Mouse (Mus musculus) hindbrain, embryonic 14.5 days (tissue): Measurements from ENCODE around the gene Slc25a22. TPM values are rescaled to one million over a fixed set of nuclear protein-coding genes. Genes with fewer than 3 reads are reported as not detected.

Experiments
- ATAC-seq: fragments of 200-750 bp; cut with Nextera tagmentation; 2 replicates; pipeline ENCODE4 v1.8.0; 2017; ENCODE audit warnings: moderate number of reproducible peaks, mild to moderate bottlenecking, moderate TSS enrichment, moderate library complexity; ENCODE audit not compliant: low FRiP score
- DNase-seq: peaks from one replicate; pipeline ENCODE4 v3.0.0-alpha.2; 2015; ENCODE audit warnings: low spot score
- H3K27ac ChIP-seq: fragments of 300-500 bp; sonication (generic); 2 replicates; pipeline ENCODE4 v1.5.1; 2014; ENCODE audit warnings: mild to moderate bottlenecking, moderate library complexity
- H3K27me3 ChIP-seq: fragments of 300-500 bp; sonication (generic); 2 replicates; pipeline ENCODE4 v1.6.1; 2014; ENCODE audit warnings: mild to moderate bottlenecking, low read length, mixed read lengths; ENCODE audit not compliant: control insufficient read depth, insufficient read depth
- H3K36me3 ChIP-seq: fragments of 300-500 bp; sonication (generic); replicated peaks from 2 replicates; pipeline ENCODE4 v1.6.1; 2014; ENCODE audit not compliant: control insufficient read depth, insufficient read depth
- H3K4me1 ChIP-seq: fragments of 300-500 bp; sonication (generic); replicated peaks from 2 replicates; pipeline ENCODE4 v1.6.1; 2014; ENCODE audit warnings: antibody characterized with exemption, low read length, mixed read lengths; ENCODE audit not compliant: control insufficient read depth, insufficient read depth
- H3K4me2 ChIP-seq: fragments of 300-500 bp; sonication (generic); replicated peaks from 2 replicates; pipeline ENCODE4 v1.6.1; 2014; ENCODE audit warnings: mild to moderate bottlenecking, moderate library complexity
- H3K4me3 ChIP-seq: fragments of 300-500 bp; sonication (generic); replicated peaks from 2 replicates; pipeline ENCODE4 v1.5.1; 2014; ENCODE audit warnings: mild to moderate bottlenecking, low read length
- H3K9ac ChIP-seq: fragments of 300-500 bp; sonication (generic); 2 replicates; pipeline ENCODE4 v1.6.1; 2014
- H3K9me3 ChIP-seq: fragments of 300-500 bp; sonication (generic); 2 replicates; pipeline ENCODE4 v1.6.1; 2016; ENCODE audit warnings: low read length; ENCODE audit not compliant: control insufficient read depth
- WGBS: fragments of 180-500 bp; shearing (Covaris S2); extraction: QIAGEN DNeasy Blood & Tissue Kit; methylation state at CpG from one replicate; pipeline ENCODE4 v1.1.7; 2014; 5-methylcytosine and 5-hydroxymethylcytosine counted together
- polyA plus RNA-seq: library from polyadenylated mRNA; unstranded; fragments of >200 nt; fragmentation: Nextera tagmentation; extraction: Ambion mirVana; gene quantifications from 2 replicates; pipeline ENCODE4 v1.2.1, GENCODE M21; 2014

The Slc25a22 gene
- polyA plus RNA-seq, 1 experiment from 2014 or later = 73.0 TPM

DNA sequence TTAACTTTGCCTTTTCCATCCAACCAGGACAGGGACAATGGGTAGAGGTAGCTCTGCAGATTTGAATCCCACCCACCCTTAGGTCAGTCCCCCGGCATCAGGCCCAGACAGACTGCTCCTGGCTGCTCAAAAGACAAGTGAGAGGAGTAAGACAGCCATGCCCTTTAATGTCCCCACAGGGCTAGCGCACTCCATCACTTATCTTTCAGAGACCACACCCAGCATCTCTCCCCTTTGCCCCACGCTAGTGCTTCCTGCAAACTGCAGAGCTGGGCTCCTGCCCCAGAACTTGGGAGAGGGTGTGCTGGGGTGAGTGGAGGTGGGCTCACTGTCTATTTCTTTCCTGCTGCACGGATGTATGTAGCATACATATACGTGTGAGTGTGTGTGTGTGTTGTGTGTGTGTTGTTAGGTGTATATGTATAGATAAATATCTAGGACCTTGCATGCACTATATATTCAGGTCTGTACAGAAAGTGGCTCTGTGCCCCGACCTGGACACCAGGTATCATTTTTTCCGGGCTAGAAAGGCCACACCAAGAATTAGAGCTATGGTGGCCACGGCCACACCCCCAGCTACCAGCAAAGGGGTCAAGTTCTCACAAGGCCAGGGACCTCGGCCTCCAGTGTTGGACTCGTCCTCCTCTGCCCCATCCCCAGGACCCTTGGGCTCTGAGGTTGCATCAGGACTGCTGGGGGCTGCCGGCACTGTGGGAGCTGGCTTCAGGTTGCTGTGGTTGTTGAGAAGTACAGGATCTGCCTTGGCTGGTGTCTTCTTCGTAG lies 10.6 kb downstream of the Slc25a22 start:
- no peak overlapping the region for H3K27ac ChIP-seq
- no peak overlapping the region for H3K4me3 ChIP-seq
- no peaks in the 10 kb centered on the region for H3K9me3 ChIP-seq
- no peak overlapping the region for H3K4me2 ChIP-seq
- H3K4me1 ChIP-seq = peaks cover 11% of the 10 kb centered on the region
- no peak for ATAC-seq
- peaks cover 34% of the 10 kb centered on the region for H3K36me3 ChIP-seq
- 87% methylated on average over 12 of the region's 12 CpGs for WGBS
- H3K9ac ChIP-seq = no peak overlapping the region
- H3K27me3 ChIP-seq = no peaks in the 10 kb centered on the region
- no peak for DNase-seq

DNA sequence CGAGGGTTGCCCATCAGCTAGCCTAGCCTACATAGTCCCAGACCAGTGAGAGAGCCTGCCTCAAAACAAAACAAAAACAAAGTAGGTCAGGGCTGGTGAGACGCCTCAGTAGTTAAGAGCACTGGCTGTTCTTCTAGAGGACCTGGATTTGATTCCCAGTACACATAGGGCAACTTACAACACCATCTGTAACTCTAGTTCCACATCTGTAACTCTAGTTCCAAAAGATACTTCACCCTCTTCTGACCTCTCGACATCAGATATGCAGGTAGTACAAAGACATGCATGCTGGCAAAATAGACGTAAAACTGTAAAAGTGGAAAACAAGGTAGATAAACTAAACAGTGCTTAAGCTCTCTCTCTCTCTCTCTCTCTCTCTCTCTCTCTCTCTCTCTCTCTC lies 13.9 kb downstream of the Slc25a22 start:
- 75% methylated on average over 4 of the region's 4 CpGs for WGBS
- Histone ChIP-seq H3K27ac (no peak overlapping the region), H3K27me3 (no peaks in the 10 kb centered on the region), H3K4me1 (peaks cover 8% of the 10 kb centered on the region), H3K4me3 (no peak overlapping the region), H3K9ac (no peak overlapping the region), H3K4me2 (no peak overlapping the region), H3K9me3 (no peaks in the 10 kb centered on the region), H3K36me3 (peaks cover 13% of the 10 kb centered on the region)
- no peak for ATAC-seq
- DNase-seq = no peak

DNA sequence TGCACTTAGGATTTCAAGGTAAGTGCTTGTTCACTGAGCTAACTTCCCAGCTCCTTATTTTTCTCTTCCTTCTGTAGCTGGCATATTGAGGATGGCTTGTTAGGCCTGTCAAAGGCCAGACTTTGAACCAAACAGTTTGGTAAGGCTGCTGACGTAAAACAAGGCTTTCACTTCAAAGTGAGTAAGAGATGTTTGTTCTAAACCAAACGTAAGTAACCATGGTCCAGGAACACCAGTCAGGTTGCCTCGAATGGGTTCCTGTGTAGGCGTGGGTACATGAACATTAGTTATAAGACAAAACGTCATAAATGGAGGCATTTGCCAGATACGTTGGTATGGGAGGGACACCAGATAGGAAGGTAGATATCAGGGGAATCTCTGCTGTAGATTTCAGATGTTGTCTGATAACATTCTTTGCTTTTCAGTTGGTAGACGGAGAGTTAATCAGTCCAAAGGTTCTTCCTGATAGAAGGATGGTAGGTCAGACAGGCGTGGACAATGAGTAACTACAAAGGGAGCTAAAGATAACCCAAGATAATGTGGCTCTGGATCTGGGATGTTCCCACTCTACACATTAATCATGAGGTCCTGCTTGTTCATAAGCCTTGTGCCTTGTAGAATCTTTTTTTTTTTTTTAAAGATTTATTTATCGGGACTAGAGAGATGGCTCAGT lies 17.5 kb downstream of the Slc25a22 start:
- WGBS = 86% methylated on average over 9 of the region's 9 CpGs
- no peaks in the 10 kb centered on the region for H3K27me3 ChIP-seq
- no peaks in the 10 kb centered on the region for H3K9me3 ChIP-seq
- no peak overlapping the region for H3K4me3 ChIP-seq
- H3K36me3 ChIP-seq = no peaks in the 10 kb centered on the region
- ATAC-seq (no peak), DNase-seq (no peak)
- H3K9ac ChIP-seq = no peak overlapping the region
- H3K4me1 ChIP-seq = no peaks in the 10 kb centered on the region
- H3K4me2 ChIP-seq = no peak overlapping the region
- H3K27ac ChIP-seq = no peak overlapping the region

DNA sequence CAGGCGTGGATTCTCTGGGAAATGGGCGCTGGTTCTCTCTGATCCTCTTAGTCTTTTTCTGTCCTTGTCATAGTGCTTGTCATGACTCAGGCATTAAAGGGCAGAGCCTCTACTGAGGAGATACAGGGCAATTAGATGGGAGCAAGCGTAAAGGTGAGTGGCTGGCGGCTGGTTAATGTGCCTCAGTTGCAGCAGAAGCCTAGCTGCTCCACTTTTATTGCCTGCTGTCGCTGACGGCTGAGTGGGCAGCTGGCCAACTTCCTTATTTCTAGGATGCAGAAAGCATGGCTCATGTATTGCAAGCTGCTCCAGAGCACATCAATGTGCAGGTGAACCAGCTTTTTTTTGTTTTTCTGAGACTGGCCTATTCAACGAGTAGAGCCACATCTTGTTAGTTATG lies 18.7 kb downstream of the Slc25a22 start:
- Histone ChIP-seq H3K4me1 (peaks cover 5% of the 10 kb centered on the region; the same call in 1 of the 2 replicates), H3K36me3 (no peaks in the 10 kb centered on the region), H3K9me3 (no peaks in the 10 kb centered on the region), H3K27me3 (no peaks in the 10 kb centered on the region), H3K27ac (no peak overlapping the region), H3K4me2 (no peak overlapping the region), H3K4me3 (no peak overlapping the region), H3K9ac (no peak overlapping the region)
- WGBS = 78% methylated on average over 7 of the region's 7 CpGs
- no peak for ATAC-seq
- no peak for DNase-seq

DNA sequence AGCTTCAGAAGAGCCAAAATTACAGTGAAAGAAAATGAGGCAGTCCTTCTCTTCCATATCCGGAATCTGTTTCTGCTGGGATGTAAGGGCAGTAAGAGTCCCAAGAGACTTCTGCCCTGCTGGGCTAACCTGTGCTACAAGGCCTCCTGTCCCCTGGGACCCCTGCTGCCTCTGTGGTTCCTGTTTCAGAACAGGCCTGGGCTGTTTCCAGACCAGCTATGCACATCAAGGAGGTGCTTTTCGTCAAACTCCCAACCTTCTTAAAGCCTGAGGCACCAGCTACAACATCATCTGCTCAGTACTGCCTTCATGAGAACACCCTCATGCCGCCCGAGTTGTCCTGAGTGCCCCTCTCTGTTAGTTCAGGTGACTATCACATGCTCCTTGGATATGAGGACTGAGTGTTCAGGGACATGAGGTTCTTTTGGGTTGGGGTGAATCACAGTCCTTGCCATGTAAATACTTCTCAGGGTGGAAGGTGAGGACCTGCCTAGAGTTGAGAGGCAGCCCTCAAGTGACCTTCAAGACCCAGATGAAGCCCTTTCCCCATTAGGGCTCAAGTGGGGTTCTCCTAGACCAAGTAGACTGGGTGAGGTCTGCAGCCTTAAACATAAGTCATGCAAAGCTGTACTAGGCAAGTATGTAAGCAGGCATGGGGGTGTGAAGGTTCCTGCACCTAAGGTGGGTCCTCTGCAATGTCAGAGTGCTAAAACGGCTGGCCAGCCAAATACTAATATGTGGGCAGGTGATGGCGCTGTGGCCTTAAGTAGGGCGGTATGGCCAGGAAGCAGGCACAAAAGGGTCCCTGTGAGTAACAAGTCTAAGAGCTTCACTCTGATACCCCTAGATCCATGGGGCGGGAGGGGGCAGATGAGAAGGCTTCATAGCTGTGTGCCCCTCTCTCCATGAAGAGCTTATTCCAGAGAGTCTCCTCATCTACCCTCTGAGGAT lies 19.7 kb downstream of the Slc25a22 start:
- H3K4me3 ChIP-seq = no peak overlapping the region
- H3K4me2 ChIP-seq = no peak overlapping the region
- no peak for DNase-seq
- no peak overlapping the region for H3K9ac ChIP-seq
- no peak overlapping the region for H3K27ac ChIP-seq
- H3K4me1 ChIP-seq = peaks cover 8% of the 10 kb centered on the region
- WGBS = 72% methylated on average over 8 of the region's 8 CpGs
- no peaks in the 10 kb centered on the region for H3K36me3 ChIP-seq
- no peak for ATAC-seq
- no peaks in the 10 kb centered on the region for H3K27me3 ChIP-seq
- H3K9me3 ChIP-seq = no peaks in the 10 kb centered on the region

DNA sequence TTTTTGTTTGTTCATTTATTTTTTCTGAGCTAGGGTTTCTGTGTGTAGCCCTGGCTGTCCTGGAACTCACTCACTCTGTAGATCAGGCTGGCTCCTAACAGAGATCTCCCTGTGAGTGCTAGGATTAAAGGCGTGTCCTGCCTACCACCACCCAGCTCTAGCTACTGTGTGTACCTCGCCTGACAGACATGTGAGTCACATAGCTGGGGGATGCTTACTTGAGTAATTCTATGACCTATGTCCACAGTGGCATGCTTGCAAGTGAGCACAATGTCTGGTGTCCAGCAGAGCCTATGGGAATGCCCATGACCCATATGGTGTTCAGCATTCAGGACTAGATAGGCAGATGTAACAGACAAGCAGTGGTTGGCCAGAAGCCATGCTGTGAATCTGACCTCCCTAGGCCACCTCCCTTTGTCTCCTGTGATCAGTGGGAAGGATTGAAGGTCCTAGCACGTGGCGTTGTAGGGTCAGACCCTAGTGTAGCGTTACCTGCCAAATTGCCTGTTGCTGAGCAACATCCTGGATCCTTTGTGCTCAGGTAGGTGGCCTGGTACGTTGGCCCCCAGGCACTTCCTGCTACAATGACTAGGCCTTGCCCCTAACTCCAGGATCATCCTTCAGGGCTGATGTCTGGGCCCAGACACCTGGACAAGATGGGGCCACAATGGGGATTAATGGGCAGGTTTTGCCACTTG lies 21.4 kb downstream of the Slc25a22 start:
- H3K9ac ChIP-seq = no peak overlapping the region
- WGBS = 65% methylated on average over 6 of the region's 6 CpGs
- H3K4me1 ChIP-seq = peaks cover 13% of the 10 kb centered on the region
- no peaks in the 10 kb centered on the region for H3K36me3 ChIP-seq
- no peak overlapping the region for H3K4me3 ChIP-seq
- DNase-seq (no peak), ATAC-seq (no peak)
- H3K27me3 ChIP-seq = no peaks in the 10 kb centered on the region
- H3K9me3 ChIP-seq = no peaks in the 10 kb centered on the region
- H3K27ac ChIP-seq = no peak overlapping the region
- no peak overlapping the region for H3K4me2 ChIP-seq

DNA sequence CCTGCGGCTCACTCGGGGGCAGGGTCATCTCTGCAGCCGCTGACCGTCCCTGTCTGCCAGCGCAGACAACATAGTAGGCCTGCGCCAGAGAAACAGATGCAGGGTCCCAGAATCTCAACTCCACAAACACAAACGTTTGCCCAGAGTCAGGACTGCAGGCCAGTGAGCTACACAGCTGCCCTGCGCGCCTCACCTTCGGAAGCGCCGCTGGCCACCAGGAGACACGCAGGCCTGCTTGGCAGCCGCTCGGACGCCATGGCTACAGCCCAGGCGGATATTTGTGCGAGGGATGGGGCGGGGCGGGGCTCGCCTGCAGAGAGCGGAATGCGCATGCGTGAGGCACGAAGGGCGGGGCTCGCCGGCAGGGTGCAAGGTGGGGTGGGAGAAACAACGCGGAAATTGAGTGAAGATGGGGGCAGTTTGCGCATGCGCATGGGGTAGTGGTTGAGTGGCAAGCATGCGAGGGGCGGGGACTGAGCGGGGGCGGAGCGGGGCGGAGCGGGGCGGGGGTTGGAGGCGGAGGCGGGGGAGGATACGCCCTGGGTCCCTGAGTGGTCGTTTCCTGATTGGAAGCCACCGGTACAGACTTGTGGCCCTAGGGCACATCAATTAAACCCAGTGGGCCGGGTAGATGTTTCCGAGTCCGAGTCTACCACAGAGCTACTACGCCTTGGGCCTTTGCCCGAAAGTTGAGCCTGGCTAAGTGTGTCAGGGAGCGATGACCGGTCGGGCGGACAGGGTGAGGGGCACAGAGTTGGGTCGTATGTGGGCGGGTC lies 23.7 kb downstream of the Slc25a22 start, which contains the start of gene Gatd1:
Gatd1 (minus strand) TSS at position 328 of the 776 bp plus-strand sequence.
- Histone ChIP-seq H3K9ac (peak within 1 kb of the TSS; percentile 68), H3K4me1 (peaks cover 13% of the 10 kb centered on the region), H3K4me2 (peak within 1 kb of the TSS; percentile 86), H3K9me3 (no peaks in the 10 kb centered on the region), H3K36me3 (peaks cover 18% of the 10 kb centered on the region; the same call in 1 of the 2 replicates), H3K4me3 (peak within 1 kb of the TSS; percentile 61), H3K27ac (peak within 1 kb of the TSS; percentile 80), H3K27me3 (no peaks in the 10 kb centered on the region)
- WGBS = under 1% methylated on average over 50 of the region's 56 CpGs
- ATAC-seq (peak; percentile 84), DNase-seq (peak; percentile 100)

DNA sequence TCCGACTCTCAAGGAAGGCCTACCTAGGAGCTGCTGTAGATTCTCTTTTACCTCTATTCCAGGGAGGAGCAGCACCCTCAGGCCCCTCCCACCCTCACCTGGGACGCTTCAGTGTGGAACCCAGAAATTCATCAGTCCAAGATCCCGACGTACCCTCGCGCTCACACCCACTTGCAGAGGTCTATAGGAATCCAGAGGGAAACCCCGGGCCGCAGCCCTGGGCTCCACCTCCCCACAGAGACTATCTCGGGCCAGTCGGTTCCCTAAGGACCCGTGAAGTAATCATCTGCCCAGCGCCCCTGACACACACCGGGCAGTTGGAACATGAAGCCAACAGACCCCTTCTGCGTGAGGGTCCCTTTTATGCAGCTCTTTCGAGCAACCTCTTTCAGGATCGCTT lies 24.4 kb downstream of the Slc25a22 start:
- ATAC-seq = peak; percentile 26; the same call in 1 of the 2 replicates
- peaks cover 13% of the 10 kb centered on the region for H3K4me1 ChIP-seq
- WGBS = 4% methylated on average over 16 of the region's 16 CpGs

More for the DNA sequence above, 24.4 kb downstream of the Slc25a22 start:
- Histone ChIP-seq H3K9me3 (no peaks in the 10 kb centered on the region), H3K9ac (peak overlapping the region; percentile 68), H3K36me3 (peaks cover 25% of the 10 kb centered on the region; the same call in 1 of the 2 replicates), H3K27ac (peak overlapping the region; percentile 80), H3K4me2 (peak overlapping the region; percentile 86), H3K4me3 (peak overlapping the region; percentile 61), H3K27me3 (no peaks in the 10 kb centered on the region)
- DNase-seq = peak; percentile 25
